Mouse (Mus musculus): ENCODE results near the gene Zfp462. TPM values are rescaled to one million over a fixed set of nuclear protein-coding genes. Genes with fewer than 3 reads are reported as not detected.

Zfp462 gene
- polyA plus RNA-seq, 1 experiment, result 8.4 TPM

DNA sequence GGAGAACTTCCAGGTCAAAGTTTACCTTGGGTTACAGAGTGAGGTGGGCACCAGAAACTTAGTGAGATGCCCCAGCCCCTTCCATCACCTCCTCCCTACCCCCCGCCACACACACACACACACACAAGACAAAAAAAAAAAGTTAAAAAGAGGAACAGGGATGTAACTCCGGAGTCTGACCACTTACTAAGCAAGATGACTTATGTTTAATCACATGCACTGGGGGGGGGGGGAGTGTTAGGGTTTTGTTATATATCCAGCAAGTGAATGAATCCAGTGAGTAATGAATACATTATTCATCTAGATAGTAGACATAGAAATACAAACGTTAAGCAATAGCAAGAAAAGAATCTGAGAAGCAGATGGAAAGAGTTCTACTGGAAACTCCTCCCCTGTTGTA lies 157.5 kb downstream of the Zfp462 start:
- DNase-seq, result no peak
- Histone ChIP-seq H3K4me1 (ENCODE audit: control insufficient read depth, insufficient read depth, low read length) (no peaks in the 10 kb centered on the region), H3K4me3 (replicated peaks; ENCODE audit: extremely low read depth, low read depth, low read length) (no peak overlapping the region)
- 83% methylated on average over 3 of the region's 3 CpGs for whole genome bisulfite sequencing
- TF ChIP-seq CTCF (IDR thresholded peaks at IDR 0.05; ENCODE audit: insufficient read depth, low read length) (no peak), POLR2A (IDR thresholded peaks at IDR 0.05; ENCODE audit: borderline replicate concordance, extremely low read depth, low read depth, low read length) (no peak)

GRCm38 (mm10) chr4:55103575-55103974 lies 158.7 kb downstream of the Zfp462 start:
- no peak for DNase-seq
- no peaks in the 10 kb centered on the region for H3K4me1 ChIP-seq (ENCODE audit: control insufficient read depth, insufficient read depth, low read length)
- no peak for TF ChIP-seq POLR2A (IDR thresholded peaks at IDR 0.05; ENCODE audit: borderline replicate concordance, extremely low read depth, low read depth, low read length)
- no peak for TF ChIP-seq CTCF (IDR thresholded peaks at IDR 0.05; ENCODE audit: insufficient read depth, low read length)
- no peak overlapping the region for H3K4me3 ChIP-seq (replicated peaks; ENCODE audit: extremely low read depth, low read depth, low read length)
- 80% methylated on average over 3 of the region's 3 CpGs for WGBS

GRCm38 (mm10) chr4:55117839-55118487 lies 173.1 kb downstream of the Zfp462 start:
- Histone ChIP-seq H3K4me3 (replicated peaks; ENCODE audit: extremely low read depth, low read depth, low read length) (no peak overlapping the region), H3K4me1 (ENCODE audit: control insufficient read depth, insufficient read depth, low read length) (no peaks in the 10 kb centered on the region)
- WGBS, result 44% methylated on average over 10 of the region's 10 CpGs
- TF ChIP-seq CTCF (IDR thresholded peaks at IDR 0.05; ENCODE audit: insufficient read depth, low read length), result no peak
- no peak for TF ChIP-seq POLR2A (IDR thresholded peaks at IDR 0.05; ENCODE audit: borderline replicate concordance, extremely low read depth, low read depth, low read length)
- DNase-seq, result no peak

DNA sequence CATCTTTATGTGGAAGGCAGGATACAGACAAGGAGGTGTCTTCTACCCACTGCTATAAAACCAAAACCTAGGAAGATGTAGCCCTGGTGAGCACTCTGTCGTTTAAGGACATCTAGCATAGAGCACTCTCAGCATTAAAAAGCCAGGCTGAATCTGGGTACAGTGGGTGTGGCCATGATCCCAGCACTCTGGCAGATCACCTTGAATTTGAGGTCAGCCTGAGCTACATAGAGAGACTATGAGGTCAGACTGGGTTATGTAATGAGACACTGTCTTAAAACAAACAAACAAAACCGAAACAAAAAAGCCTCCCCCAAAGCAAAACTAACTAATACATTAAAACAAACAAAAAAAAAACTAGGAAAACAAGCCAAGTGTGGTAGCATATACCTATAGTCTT lies 176.3 kb downstream of the Zfp462 start:
- TF ChIP-seq CTCF (IDR thresholded peaks at IDR 0.05; ENCODE audit: insufficient read depth, low read length) (no peak), POLR2A (IDR thresholded peaks at IDR 0.05; ENCODE audit: borderline replicate concordance, extremely low read depth, low read depth, low read length) (no peak)
- Histone ChIP-seq H3K4me1 (ENCODE audit: control insufficient read depth, insufficient read depth, low read length) (no peaks in the 10 kb centered on the region), H3K4me3 (replicated peaks; ENCODE audit: extremely low read depth, low read depth, low read length) (no peak overlapping the region)
- 58% methylated on average over 2 of the region's 2 CpGs for WGBS
- no peak for DNase-seq

- 66% methylated on average over 6 of the region's 6 CpGs for WGBS
- Histone ChIP-seq H3K4me1 (ENCODE audit: control insufficient read depth, insufficient read depth, low read length) (no peaks in the 10 kb centered on the region), H3K4me3 (replicated peaks; ENCODE audit: extremely low read depth, low read depth, low read length) (no peak overlapping the region)
- no peak for DNase-seq
- TF ChIP-seq CTCF (IDR thresholded peaks at IDR 0.05; ENCODE audit: insufficient read depth, low read length), result 0 out of 2 replicates have a peak, but pooled peaks have one; percentile 2
- TF ChIP-seq POLR2A (IDR thresholded peaks at IDR 0.05; ENCODE audit: borderline replicate concordance, extremely low read depth, low read depth, low read length), result no peak
Observed at GRCm38 (mm10) chr4:55121952-55122351, 177.1 kb downstream of the Zfp462 start.

- 85% methylated on average over 3 of the region's 3 CpGs for WGBS
- no peak for DNase-seq
- Histone ChIP-seq H3K4me3 (replicated peaks; ENCODE audit: extremely low read depth, low read depth, low read length) (no peak overlapping the region), H3K4me1 (ENCODE audit: control insufficient read depth, insufficient read depth, low read length) (no peaks in the 10 kb centered on the region)
- no peak for TF ChIP-seq CTCF (IDR thresholded peaks at IDR 0.05; ENCODE audit: insufficient read depth, low read length)
- TF ChIP-seq POLR2A (IDR thresholded peaks at IDR 0.05; ENCODE audit: borderline replicate concordance, extremely low read depth, low read depth, low read length), result no peak
Observed at GRCm38 (mm10) chr4:55124126-55124525, 179.3 kb downstream of the Zfp462 start.

- no peak for DNase-seq
- TF ChIP-seq CTCF (IDR thresholded peaks at IDR 0.05; ENCODE audit: insufficient read depth, low read length) (no peak), POLR2A (IDR thresholded peaks at IDR 0.05; ENCODE audit: borderline replicate concordance, extremely low read depth, low read depth, low read length) (no peak)
Observed at GRCm38 (mm10) chr4:55125048-55125737, 180.3 kb downstream of the Zfp462 start.

DNA sequence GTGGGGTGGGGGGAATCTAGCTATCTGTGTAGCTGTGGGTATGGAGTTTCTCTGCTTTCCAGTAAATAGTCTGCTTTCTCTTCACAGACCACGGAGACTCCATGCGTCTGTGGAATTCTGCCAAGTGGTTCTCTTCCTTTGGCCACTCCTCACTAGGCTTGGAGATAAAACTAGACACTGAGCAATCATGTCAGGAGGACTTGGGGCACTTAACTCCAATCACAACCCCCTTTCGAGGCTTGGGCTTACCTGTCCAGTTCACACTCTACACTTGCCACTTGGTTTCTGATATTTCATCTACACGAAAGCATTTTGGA lies 180.8 kb downstream of the Zfp462 start:
- H3K4me1 ChIP-seq (ENCODE audit: control insufficient read depth, insufficient read depth, low read length), result no peaks in the 10 kb centered on the region
- TF ChIP-seq CTCF (IDR thresholded peaks at IDR 0.05; ENCODE audit: insufficient read depth, low read length), result no peak
- no peak for TF ChIP-seq POLR2A (IDR thresholded peaks at IDR 0.05; ENCODE audit: borderline replicate concordance, extremely low read depth, low read depth, low read length)
- WGBS, result 41% methylated on average over 4 of the region's 4 CpGs
- no peak overlapping the region for H3K4me3 ChIP-seq (replicated peaks; ENCODE audit: extremely low read depth, low read depth, low read length)
- no peak for DNase-seq

More at GRCm38 (mm10) chr4:55125048-55125737, 180.3 kb downstream of the Zfp462 start:
- Histone ChIP-seq H3K4me1 (ENCODE audit: control insufficient read depth, insufficient read depth, low read length) (no peaks in the 10 kb centered on the region), H3K4me3 (replicated peaks; ENCODE audit: extremely low read depth, low read depth, low read length) (no peak overlapping the region)
- WGBS, result 43% methylated on average over 11 of the region's 11 CpGs

DNA sequence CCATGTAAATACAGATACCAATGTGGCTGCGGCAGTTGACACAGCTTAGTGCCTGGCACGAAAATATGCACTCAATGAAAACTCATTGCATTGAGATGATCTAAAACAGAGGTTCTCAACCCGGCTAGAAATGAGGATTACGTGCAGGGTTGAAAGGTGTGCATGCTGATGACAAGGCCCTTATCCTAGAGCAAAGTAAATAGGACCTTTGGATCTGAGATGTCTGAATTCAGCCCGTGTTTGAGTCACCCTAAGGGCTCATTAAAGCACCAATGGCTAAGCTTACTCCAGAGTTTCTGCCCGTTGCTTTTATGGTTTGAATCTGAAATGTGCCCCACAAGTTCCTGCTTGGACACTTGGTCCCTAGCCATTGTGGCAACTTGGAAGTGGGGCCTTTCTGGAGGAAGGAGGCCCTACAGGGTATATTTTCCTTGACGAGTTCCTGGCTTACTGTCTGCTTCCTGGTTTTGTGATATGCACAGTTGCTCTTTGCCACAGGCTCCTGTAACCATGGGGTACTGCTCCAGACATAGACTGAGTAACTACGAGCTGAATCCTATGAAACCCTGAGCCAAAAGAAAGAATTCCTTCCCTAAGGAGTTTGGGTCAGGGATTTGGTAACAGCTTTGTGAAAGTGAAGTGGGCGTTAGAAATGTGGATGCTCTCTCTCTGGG lies 182.5 kb downstream of the Zfp462 start:
- no peaks in the 10 kb centered on the region for H3K4me1 ChIP-seq (ENCODE audit: control insufficient read depth, insufficient read depth, low read length)
- H3K4me3 ChIP-seq (replicated peaks; ENCODE audit: extremely low read depth, low read depth, low read length), result no peak overlapping the region
- WGBS, result 85% methylated on average over 9 of the region's 9 CpGs
- TF ChIP-seq CTCF (IDR thresholded peaks at IDR 0.05; ENCODE audit: insufficient read depth, low read length) (no peak), POLR2A (IDR thresholded peaks at IDR 0.05; ENCODE audit: borderline replicate concordance, extremely low read depth, low read depth, low read length) (no peak)
- DNase-seq, result no peak

Data from lung, adult 2 months (tissue).